Mouse (Mus musculus): ENCODE measurements around the gene Zkscan5. TPM values are rescaled to one million over a fixed set of nuclear protein-coding genes. Genes with fewer than 3 reads are reported as not detected.

The Zkscan5 gene
- total RNA-seq, 2 experiments from 2014 or later, result 11.7 to 12.3 TPM

Other genes starting within 250 kb of the Zkscan5 start
- 10 to 100 TPM; 37.2 to 40.8 TPM for gene Smurf1, start 238.7 kb upstream of the Zkscan5 start, total RNA-seq (2021)
- not detected for gene Gm4871, start 171.8 kb upstream of the Zkscan5 start, total RNA-seq (2021)
- not detected for gene 1700018F24Rik, start 161.6 kb upstream of the Zkscan5 start, total RNA-seq (2021)
- gene Arpc1a, start 120.7 kb upstream of the Zkscan5 start, total RNA-seq (2021), result 100 to 1,000 TPM; 202 to 205 TPM
- gene Kpna7, start 120.5 kb upstream of the Zkscan5 start, total RNA-seq (2021), result not detected
- gene Arpc1b, start 90.3 kb upstream of the Zkscan5 start, total RNA-seq (2021), result 10 to 100 TPM; 31.3 to 35.0 TPM
- 10 to 100 TPM; 85.9 to 96.7 TPM for gene Pdap1, start 64.3 kb upstream of the Zkscan5 start, total RNA-seq (2021)
- 10 to 100 TPM; 77.9 to 95.3 TPM for gene Bud31, start 64.2 kb upstream of the Zkscan5 start, total RNA-seq (2021)
- gene Ptcd1, start 37.5 kb upstream of the Zkscan5 start, total RNA-seq (2021), result 10 to 100 TPM; 16.4 to 17.7 TPM
- gene Cpsf4, start 37.3 kb upstream of the Zkscan5 start, total RNA-seq (2021), result 10 to 100 TPM; 24.0 to 24.2 TPM
- 100 to 1,000 TPM; 280 to 283 TPM for gene Atp5j2, start 12.5 kb upstream of the Zkscan5 start, total RNA-seq (2021)
- gene Zkscan14, start 2.7 kb upstream of the Zkscan5 start, total RNA-seq (2021), result 10 to 100 TPM in 1 of 2 experiments, 1 to 10 TPM in 1; 9.2 to 10.4 TPM
- gene Zfp655, start 27.2 kb downstream of the Zkscan5 start, total RNA-seq (2021), result 10 to 100 TPM; 23.9 to 26.1 TPM
- gene Zscan25, start 75.9 kb downstream of the Zkscan5 start, total RNA-seq (2021), result 10 to 100 TPM; 17.2 to 18.1 TPM
- gene Cyp3a57, start 140.7 kb downstream of the Zkscan5 start, total RNA-seq (2021), result not detected